Mouse (Mus musculus) heart, postnatal 0 days (tissue): ENCODE results near the gene Ier2.

Experiments
- CTCF ChIP-seq: IDR thresholded peaks from 2 replicates; pipeline ENCODE4 v1.5.1; 2016; ENCODE audit warnings: antibody characterized with exemption, control low read depth, low read depth
- EP300 ChIP-seq: IDR thresholded peaks from 2 replicates; pipeline ENCODE4 v1.6.1; 2016; ENCODE audit warnings: antibody characterized with exemption, low read depth

DNA sequence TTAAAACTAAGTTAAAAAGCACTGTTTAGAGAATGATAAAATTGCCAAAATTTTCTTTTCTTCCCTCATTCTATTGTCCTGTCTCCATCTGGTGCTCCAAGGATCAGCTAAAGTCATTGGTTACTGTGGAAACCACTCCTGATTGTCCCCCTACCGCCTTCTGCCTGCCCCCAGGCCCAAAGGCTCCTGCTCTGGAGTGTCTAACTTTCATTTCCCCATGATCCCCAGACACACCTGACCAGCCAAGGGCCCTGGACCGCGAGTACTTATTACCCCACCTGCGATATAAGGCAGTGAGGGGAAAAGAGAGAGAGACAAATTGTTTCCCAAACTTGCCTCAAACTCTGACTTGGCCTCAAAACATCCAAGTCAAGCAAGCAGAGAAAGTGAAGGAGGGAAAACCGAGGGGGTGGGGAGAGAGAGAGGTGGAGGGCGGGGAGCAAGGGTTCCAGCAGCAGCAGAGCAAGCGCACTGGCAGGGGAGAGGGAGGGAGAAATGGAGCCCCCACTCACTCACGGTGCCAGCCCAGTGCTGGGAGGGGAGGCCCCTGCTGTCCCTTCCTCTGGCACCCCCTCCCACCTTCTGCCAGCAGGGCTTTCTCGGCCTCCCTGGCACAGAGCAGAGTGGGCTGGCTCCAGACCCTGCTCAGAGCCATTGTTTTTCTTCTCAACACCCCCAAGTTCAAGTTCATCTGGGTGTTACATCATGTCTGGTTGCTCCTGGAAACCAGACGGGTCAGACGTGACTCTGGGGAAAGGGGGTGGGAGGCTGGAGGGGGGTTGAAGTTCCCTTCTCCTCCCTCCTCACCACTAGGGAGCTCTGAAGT lies 49.5 kb upstream of the Ier2 start:
- TF ChIP-seq EP300 (peak; percentile 40; the same call in 1 of the 2 replicates), CTCF (no peak)
